Mouse (Mus musculus) liver, embryonic 15.5 days (tissue): Measurements from ENCODE around the gene Wdr48. TPM values are rescaled to one million over a fixed set of nuclear protein-coding genes. Genes with fewer than 3 reads are reported as not detected.

Experiments used
- ATAC-seq: fragments of 200-750 bp; cut with Nextera tagmentation; 2 replicates; pipeline ENCODE4 v1.8.0; 2017; ENCODE audit warnings: moderate number of reproducible peaks, mild to moderate bottlenecking, moderate library complexity; ENCODE audit not compliant: insufficient read depth
- H3K27ac ChIP-seq: fragments of 300-500 bp; sonication (generic); replicated peaks from 2 replicates; pipeline ENCODE4 v1.5.1; 2015; ENCODE audit warnings: mild to moderate bottlenecking, inconsistent platforms
- H3K27me3 ChIP-seq: fragments of 300-500 bp; sonication (generic); 2 replicates; pipeline ENCODE4 v1.6.1; 2015; ENCODE audit warnings: mild to moderate bottlenecking, inconsistent platforms
- H3K36me3 ChIP-seq: fragments of 300-500 bp; sonication (generic); replicated peaks from 2 replicates; pipeline ENCODE4 v1.6.1; 2015; ENCODE audit warnings: moderate library complexity, mild to moderate bottlenecking, inconsistent platforms
- H3K4me1 ChIP-seq: fragments of 300-500 bp; sonication (generic); replicated peaks from 2 replicates; pipeline ENCODE4 v1.6.1; 2015; ENCODE audit warnings: inconsistent platforms
- H3K4me2 ChIP-seq: fragments of 300-500 bp; sonication (generic); 2 replicates; pipeline ENCODE4 v1.6.1; 2015; ENCODE audit warnings: moderate library complexity, mild to moderate bottlenecking, inconsistent platforms
- H3K4me3 ChIP-seq: fragments of 300-500 bp; sonication (generic); replicated peaks from 2 replicates; pipeline ENCODE4 v1.5.1; 2015; ENCODE audit warnings: mild to moderate bottlenecking, inconsistent platforms
- H3K9ac ChIP-seq: fragments of 300-500 bp; sonication (generic); 2 replicates; pipeline ENCODE4 v1.6.1; 2015; ENCODE audit warnings: moderate library complexity, mild to moderate bottlenecking, inconsistent platforms
- H3K9me3 ChIP-seq: fragments of 300-500 bp; sonication (generic); replicated peaks from 2 replicates; pipeline ENCODE4 v1.6.1; 2016; ENCODE audit warnings: inconsistent platforms
- WGBS: fragments of 180-500 bp; shearing (Covaris S2); methylation state at CpG from one replicate; pipeline ENCODE4 v1.1.7; 2015; ENCODE audit warnings: mixed read lengths; ENCODE audit not compliant: insufficient replicate concordance; 5-methylcytosine and 5-hydroxymethylcytosine counted together
- polyA plus RNA-seq: library from polyadenylated mRNA; unstranded; fragments of >200 nt; fragmentation: Nextera tagmentation; extraction: Ambion mirVana; gene quantifications from 2 replicates; pipeline ENCODE4 v1.2.1, GENCODE M21; 2015

Gene Wdr48
- polyA plus RNA-seq, 1 experiment from 2014 or later, result 21.4 TPM

GRCm38 (mm10) chr9:119970763-119971656 is 76.3 kb downstream of the Wdr48 start:
- H3K27ac ChIP-seq, result no peak overlapping the region
- 0 out of 2 replicates have a peak, but pooled peaks cover 3% of the 10 kb centered on the region for H3K4me1 ChIP-seq
- H3K27me3 ChIP-seq, result no peaks in the 10 kb centered on the region
- ATAC-seq, result no peak
- no peak overlapping the region for H3K4me3 ChIP-seq
- peaks cover 35% of the 10 kb centered on the region for H3K36me3 ChIP-seq
- no peak overlapping the region for H3K4me2 ChIP-seq
- no peak overlapping the region for H3K9ac ChIP-seq
- WGBS, result 75% methylated on average over 7 of the region's 7 CpGs
- no peaks in the 10 kb centered on the region for H3K9me3 ChIP-seq

GRCm38 (mm10) chr9:119972166-119972565 is 77.5 kb downstream of the Wdr48 start:
- no peak overlapping the region for H3K27ac ChIP-seq
- peaks cover 12% of the 10 kb centered on the region for H3K4me1 ChIP-seq
- H3K9ac ChIP-seq, result no peak overlapping the region
- H3K4me3 ChIP-seq, result no peak overlapping the region
- H3K36me3 ChIP-seq, result peaks cover 35% of the 10 kb centered on the region
- WGBS, result 81% methylated on average over 10 of the region's 10 CpGs
- no peak for ATAC-seq
- H3K27me3 ChIP-seq, result no peaks in the 10 kb centered on the region
- no peaks in the 10 kb centered on the region for H3K9me3 ChIP-seq
- H3K4me2 ChIP-seq, result no peak overlapping the region

- H3K27me3 ChIP-seq, result no peaks in the 10 kb centered on the region
- 79% methylated on average over 12 of the region's 12 CpGs for WGBS
- no peaks in the 10 kb centered on the region for H3K9me3 ChIP-seq
- no peak overlapping the region for H3K4me3 ChIP-seq
- ATAC-seq, result no peak
- no peak overlapping the region for H3K9ac ChIP-seq
- H3K4me2 ChIP-seq, result no peak overlapping the region
- no peak overlapping the region for H3K27ac ChIP-seq
- peaks cover 35% of the 10 kb centered on the region for H3K36me3 ChIP-seq
- H3K4me1 ChIP-seq, result peaks cover 16% of the 10 kb centered on the region
Observed at GRCm38 (mm10) chr9:119972582-119972981, 77.9 kb downstream of the Wdr48 start.

- Histone ChIP-seq H3K27me3 (no peaks in the 10 kb centered on the region), H3K4me3 (no peak overlapping the region)
- WGBS, result 82% methylated on average over 23 of the region's 23 CpGs
Observed at GRCm38 (mm10) chr9:119973281-119973680, 78.6 kb downstream of the Wdr48 start.

GRCm38 (mm10) chr9:119973869-119974520 is 79.3 kb downstream of the Wdr48 start:
- H3K4me3 ChIP-seq, result no peak overlapping the region
- 84% methylated on average over 27 of the region's 27 CpGs for WGBS

More at GRCm38 (mm10) chr9:119973281-119973680, 78.6 kb downstream of the Wdr48 start:
- peaks cover 35% of the 10 kb centered on the region for H3K36me3 ChIP-seq
- H3K4me1 ChIP-seq, result peaks cover 22% of the 10 kb centered on the region
- no peaks in the 10 kb centered on the region for H3K9me3 ChIP-seq
- H3K9ac ChIP-seq, result no peak overlapping the region
- H3K27ac ChIP-seq, result no peak overlapping the region
- H3K4me2 ChIP-seq, result no peak overlapping the region
- no peak for ATAC-seq

GRCm38 (mm10) chr9:119974609-119975008 is 79.9 kb downstream of the Wdr48 start:
- no peak for ATAC-seq
- WGBS, result 72% methylated on average over 5 of the region's 5 CpGs
- Histone ChIP-seq H3K27me3 (no peaks in the 10 kb centered on the region), H3K36me3 (peaks cover 35% of the 10 kb centered on the region), H3K9ac (no peak overlapping the region), H3K27ac (no peak overlapping the region), H3K4me2 (no peak overlapping the region), H3K9me3 (no peaks in the 10 kb centered on the region), H3K4me3 (no peak overlapping the region), H3K4me1 (peaks cover 35% of the 10 kb centered on the region)

More at GRCm38 (mm10) chr9:119973869-119974520, 79.3 kb downstream of the Wdr48 start:
- no peak overlapping the region for H3K27ac ChIP-seq
- peaks cover 35% of the 10 kb centered on the region for H3K36me3 ChIP-seq
- no peak overlapping the region for H3K9ac ChIP-seq
- no peaks in the 10 kb centered on the region for H3K27me3 ChIP-seq
- H3K4me1 ChIP-seq, result peaks cover 29% of the 10 kb centered on the region
- H3K4me2 ChIP-seq, result no peak overlapping the region
- H3K9me3 ChIP-seq, result no peaks in the 10 kb centered on the region
- ATAC-seq, result no peak

GRCm38 (mm10) chr9:119975286-119975685 is 80.6 kb downstream of the Wdr48 start:
- peaks cover 35% of the 10 kb centered on the region for H3K36me3 ChIP-seq
- WGBS, result 74% methylated on average over 4 of the region's 4 CpGs
- H3K27ac ChIP-seq, result no peak overlapping the region
- no peaks in the 10 kb centered on the region for H3K27me3 ChIP-seq
- no peak overlapping the region for H3K4me3 ChIP-seq
- H3K4me2 ChIP-seq, result no peak overlapping the region
- no peak overlapping the region for H3K9ac ChIP-seq
- ATAC-seq, result no peak
- H3K9me3 ChIP-seq, result no peaks in the 10 kb centered on the region
- peaks cover 40% of the 10 kb centered on the region for H3K4me1 ChIP-seq

Other genes with a start within 250 kb of the Wdr48 start
- gene Scn10a, start 175.6 kb upstream of the Wdr48 start, polyA plus RNA-seq, result 0.02 TPM in 1 of 2 replicates, not detected in the other
- gene Scn11a, start 69.4 kb upstream of the Wdr48 start, polyA plus RNA-seq, result 0.02 TPM in 1 of 2 replicates, not detected in the other
- 9.9 and 11.4 TPM in 2 replicates for gene Gorasp1, start 42.7 kb downstream of the Wdr48 start, polyA plus RNA-seq
- gene Ttc21a, start 42.7 kb downstream of the Wdr48 start, polyA plus RNA-seq, result 0.14 and 0.22 TPM in 2 replicates
- gene Csrnp1, start 89.8 kb downstream of the Wdr48 start, polyA plus RNA-seq, result 2.0 and 2.8 TPM in 2 replicates
- 0.17 and 0.43 TPM in 2 replicates for gene Xirp1, start 128.7 kb downstream of the Wdr48 start, polyA plus RNA-seq
- gene Cx3cr1, start 175.0 kb downstream of the Wdr48 start, polyA plus RNA-seq, result 2.7 and 3.5 TPM in 2 replicates
- gene Ccr8, start 197.2 kb downstream of the Wdr48 start, polyA plus RNA-seq, result 0.07 TPM in 1 of 2 replicates, not detected in the other
- 130 and 137 TPM in 2 replicates for gene Slc25a38, start 215.5 kb downstream of the Wdr48 start, polyA plus RNA-seq
- 830 and 871 TPM in 2 replicates for gene Rpsa, start 232.8 kb downstream of the Wdr48 start, polyA plus RNA-seq